Mouse (Mus musculus): ENCODE data around the gene Irgc1. TPM values are rescaled to one million over a fixed set of nuclear protein-coding genes. Genes with fewer than 3 reads are reported as not detected.

Irgc1 gene
- total and polyA plus RNA-seq, 3 experiments = not detected

GRCm38 (mm10) chr7:24415261-24415660, 36.8 kb downstream of the Irgc1 start:
- Histone ChIP-seq H3K27me3 (ENCODE audit: control insufficient read depth in 1 of 2, insufficient read depth in 2 of 2, low read length in 2 of 2) (no peaks in the 10 kb centered on the region), H3K27ac (ENCODE audit: control insufficient read depth, low read depth, low read length) (no peak overlapping the region), H3K4me3 (ENCODE audit: control insufficient read depth in 1 of 2, insufficient read depth in 1 of 2, low read depth in 2 of 2, low read length in 2 of 2) (no peak overlapping the region), H3K9me3 (replicated peaks; ENCODE audit: insufficient read depth, low read length) (no peaks in the 10 kb centered on the region), H3K9ac (ENCODE audit: control insufficient read depth, low read depth, low read length, poor library complexity, severe bottlenecking) (no peak overlapping the region), H3K36me3 (ENCODE audit: control insufficient read depth in 1 of 2, insufficient read depth in 2 of 2, low read length in 2 of 2) (no peaks in the 10 kb centered on the region; a peak in 1 of 4 replicates), H3K4me1 (ENCODE audit: control insufficient read depth in 1 of 2, insufficient read depth in 2 of 2, low read length in 2 of 2) (no peaks in the 10 kb centered on the region), H3K79me2 (ENCODE audit: control insufficient read depth, insufficient read depth, low read length, poor library complexity) (no peaks in the 10 kb centered on the region)
- TF ChIP-seq MAX (IDR thresholded peaks at IDR 0.05; ENCODE audit: low read length) (no peak), GATA1 (IDR thresholded peaks at IDR 0.05; ENCODE audit: low read depth, low read length) (no peak), MXI1 (IDR thresholded peaks at IDR 0.05; ENCODE audit: low read depth, low read length) (no peak), NELFE (IDR thresholded peaks at IDR 0.05; ENCODE audit: low read depth, low read length) (no peak), TAL1 (IDR thresholded peaks at IDR 0.05; ENCODE audit: low read length) (no peak), ZC3H11A (IDR thresholded peaks at IDR 0.05; ENCODE audit: low read depth, low read length) (no peak), MYB (IDR thresholded peaks at IDR 0.05; ENCODE audit: low read depth, low read length) (no peak), POLR2AphosphoS5 (IDR thresholded peaks at IDR 0.05; ENCODE audit: borderline replicate concordance, low read depth, low read length) (no peak), CHD1 (IDR thresholded peaks at IDR 0.05; ENCODE audit: low read depth, low read length) (no peak), RAD21 (IDR thresholded peaks at IDR 0.05; ENCODE audit: low read depth, low read length) (no peak)
- DNase-seq (ENCODE audit: low read depth, low spot score) = no peak

- H3K27ac ChIP-seq (ENCODE audit: control insufficient read depth, low read depth, low read length) = no peak overlapping the region
- no peaks in the 10 kb centered on the region for H3K79me2 ChIP-seq (ENCODE audit: control insufficient read depth, insufficient read depth, low read length, poor library complexity)
- no peak overlapping the region for H3K4me3 ChIP-seq (ENCODE audit: control insufficient read depth in 1 of 2, insufficient read depth in 1 of 2, low read depth in 2 of 2, low read length in 2 of 2)
- H3K9me3 ChIP-seq (replicated peaks; ENCODE audit: insufficient read depth, low read length) = no peaks in the 10 kb centered on the region
- H3K36me3 ChIP-seq (ENCODE audit: control insufficient read depth in 1 of 2, insufficient read depth in 2 of 2, low read length in 2 of 2) = peaks cover 0 to 3% of the 10 kb centered on the region in 2 experiments; a peak in 1 of 4 replicates
- TF ChIP-seq HCFC1 (IDR thresholded peaks at IDR 0.05; ENCODE audit: low read depth, low read length) (no peak), RAD21 (IDR thresholded peaks at IDR 0.05; ENCODE audit: low read depth, low read length) (no peak), EP300 (IDR thresholded peaks at IDR 0.05; ENCODE audit: low read depth in 1 of 2, low read length in 2 of 2) (no peak), MYB (IDR thresholded peaks at IDR 0.05; ENCODE audit: low read depth, low read length) (no peak), ETS1 (IDR thresholded peaks at IDR 0.05; ENCODE audit: low read depth, low read length) (no peak), ZNF384 (IDR thresholded peaks at IDR 0.05; ENCODE audit: low read depth, low read length) (no peak), MAZ (IDR thresholded peaks at IDR 0.05; ENCODE audit: low read depth, low read length) (no peak), JUND (IDR thresholded peaks at IDR 0.05; ENCODE audit: low read depth, low read length) (no peak), POLR2A (IDR thresholded peaks at IDR 0.05; ENCODE audit: control insufficient read depth in 1 of 2, insufficient read depth in 1 of 2, low read depth in 1 of 2, low read length in 2 of 2, poor library complexity in 1 of 2) (no peak), UBTF (IDR thresholded peaks at IDR 0.05; ENCODE audit: borderline replicate concordance, insufficient read depth, low read depth, low read length) (no peak)
- no peaks in the 10 kb centered on the region for H3K27me3 ChIP-seq (ENCODE audit: control insufficient read depth in 1 of 2, insufficient read depth in 2 of 2, low read length in 2 of 2)
- no peak overlapping the region for H3K9ac ChIP-seq (ENCODE audit: control insufficient read depth, low read depth, low read length, poor library complexity, severe bottlenecking)
- no peaks in the 10 kb centered on the region for H3K4me1 ChIP-seq (ENCODE audit: control insufficient read depth in 1 of 2, insufficient read depth in 2 of 2, low read length in 2 of 2)
- DNase-seq (ENCODE audit: low read depth, low spot score) = no peak
Measured at GRCm38 (mm10) chr7:24413630-24414029, 38.5 kb downstream of the Irgc1 start.

All from MEL (cell line).